Mouse (Mus musculus) lung, adult 2 months (tissue): ENCODE measurements around the gene Lama5. TPM values are rescaled to one million over a fixed set of nuclear protein-coding genes. Genes with fewer than 3 reads are reported as not detected.

Source experiments
- DNase-seq: peaks from one replicate; pipeline ENCODE4 v3.0.0; 2022
- H3K4me1 ChIP-seq: fragments of 200-500 bp; 2 replicates; pipeline ENCODE4 v1.6.1; 2011; ENCODE audit warnings: low read length; ENCODE audit not compliant: control insufficient read depth, insufficient read depth
- H3K4me3 ChIP-seq: fragments of 200-500 bp; replicated peaks from 2 replicates; pipeline ENCODE3; 2011; ENCODE audit warnings: low read depth, mild to moderate bottlenecking, control low read depth, low read length; ENCODE audit errors: extremely low read depth
- CTCF ChIP-seq: fragments of 200-500 bp; IDR thresholded peaks from 2 replicates; pipeline ENCODE4 v1.5.1; 2011; ENCODE audit warnings: mild to moderate bottlenecking, low read length, control low read depth; ENCODE audit not compliant: insufficient read depth
- POLR2A ChIP-seq: fragments of 200-500 bp; IDR thresholded peaks from 2 replicates; pipeline ENCODE4 v1.6.1; 2011; ENCODE audit warnings: low read depth, mild to moderate bottlenecking, control low read depth, low read length, borderline replicate concordance; ENCODE audit errors: extremely low read depth
- WGBS: fragments of 180-500 bp; shearing (Covaris S2); methylation state at CpG from one replicate; pipeline ENCODE4 v1.1.7; 2018; 5-methylcytosine and 5-hydroxymethylcytosine counted together
- polyA plus RNA-seq: library from polyadenylated mRNA; depleted of rRNA; stranded (reverse); fragments of >200 nt; gene quantifications from 2 replicates; pipeline ENCODE4 v1.2.3, GENCODE M21; 2012

Lama5 gene
- polyA plus RNA-seq, 1 experiment, result 148 TPM

DNA sequence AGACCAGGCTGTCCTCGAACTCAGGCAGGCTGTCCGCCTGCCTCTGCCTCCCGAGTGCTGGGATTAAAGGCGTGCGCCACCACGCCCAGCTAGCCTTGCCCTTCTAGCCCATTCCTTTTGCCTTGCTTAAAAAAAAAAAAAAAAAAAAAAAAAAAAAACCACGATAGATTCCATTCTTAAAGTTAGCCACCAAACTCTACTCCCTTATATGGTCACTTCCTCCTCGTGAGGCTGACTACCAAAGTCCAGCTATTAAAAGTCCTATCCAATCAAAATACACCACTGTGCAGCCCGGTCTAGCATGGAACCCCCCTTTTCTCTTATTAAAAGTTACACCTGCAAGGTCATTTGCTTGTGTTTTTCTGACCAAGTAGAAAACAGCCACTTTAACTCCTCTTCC, 30.0 kb upstream of the Lama5 start:
- no peak for DNase-seq
- TF ChIP-seq POLR2A (no peak), CTCF (no peak)
- H3K4me1 ChIP-seq, result peaks cover 4% of the 10 kb centered on the region
- 75% methylated on average over 9 of the region's 9 CpGs for WGBS
- no peak overlapping the region for H3K4me3 ChIP-seq

DNA sequence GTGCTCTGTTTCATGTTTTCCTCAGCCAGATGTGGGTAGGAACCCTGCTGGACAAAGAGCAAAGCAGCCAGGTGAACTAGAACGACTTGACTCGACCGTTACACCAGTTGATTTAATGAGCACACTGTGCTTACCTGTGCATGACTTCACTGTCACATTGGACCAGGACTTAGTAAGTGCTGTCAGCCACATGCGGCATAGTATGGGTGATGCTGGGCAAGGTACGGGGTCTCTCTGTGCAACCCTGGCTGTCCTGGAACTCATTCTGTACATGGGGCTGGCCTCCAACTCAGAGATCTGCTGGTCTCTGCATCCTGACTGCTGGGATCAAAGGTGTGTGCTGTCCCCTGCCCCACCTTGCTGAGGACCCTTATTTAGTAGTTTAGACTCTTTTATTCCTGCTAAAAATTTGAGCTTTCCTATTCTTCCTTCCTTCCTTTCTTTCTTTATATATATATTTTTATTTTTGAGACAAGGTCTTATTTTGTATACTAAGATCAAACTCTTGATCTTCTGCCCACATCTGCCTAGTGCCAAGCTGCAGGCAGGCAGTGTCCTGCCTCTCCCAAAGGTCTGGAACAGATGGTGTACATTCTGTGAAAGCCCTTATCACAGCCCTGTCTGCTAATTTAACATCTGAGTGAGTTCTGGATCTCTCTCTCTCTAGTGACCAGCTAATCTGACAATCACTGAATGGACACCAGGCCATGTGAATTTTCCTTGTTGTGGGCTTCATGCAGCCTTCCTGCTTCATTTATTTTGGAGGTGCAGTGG, 29.0 kb upstream of the Lama5 start:
- H3K4me3 ChIP-seq, result no peak overlapping the region
- TF ChIP-seq POLR2A (no peak), CTCF (no peak)
- 95% methylated on average over 5 of the region's 5 CpGs for whole genome bisulfite sequencing
- H3K4me1 ChIP-seq, result peaks cover 4% of the 10 kb centered on the region
- DNase-seq, result no peak

DNA sequence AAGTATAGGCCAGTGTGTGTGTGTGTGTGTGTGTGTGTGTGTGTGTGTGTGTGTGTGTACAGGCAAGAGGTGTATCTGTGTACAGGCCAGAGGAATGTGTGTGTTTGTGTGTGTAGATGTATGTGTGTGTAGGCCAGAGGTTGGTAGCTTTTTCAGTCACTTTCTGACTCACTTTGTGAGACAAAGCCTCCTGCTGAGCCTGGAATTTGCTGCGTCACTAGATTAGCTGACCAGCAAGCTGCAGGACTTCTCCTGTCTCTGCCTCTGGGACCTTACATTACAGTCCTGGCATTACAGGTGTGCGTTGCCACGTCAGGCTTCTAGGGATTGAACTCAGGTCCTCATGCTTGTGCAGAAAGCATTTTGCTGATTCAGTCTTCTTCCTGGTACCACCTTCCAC, 26.2 kb upstream of the Lama5 start:
- WGBS, result 65% methylated on average over 3 of the region's 3 CpGs
- Histone ChIP-seq H3K4me1 (peaks cover 4% of the 10 kb centered on the region), H3K4me3 (no peak overlapping the region)
- TF ChIP-seq CTCF (no peak), POLR2A (no peak)
- no peak for DNase-seq

DNA sequence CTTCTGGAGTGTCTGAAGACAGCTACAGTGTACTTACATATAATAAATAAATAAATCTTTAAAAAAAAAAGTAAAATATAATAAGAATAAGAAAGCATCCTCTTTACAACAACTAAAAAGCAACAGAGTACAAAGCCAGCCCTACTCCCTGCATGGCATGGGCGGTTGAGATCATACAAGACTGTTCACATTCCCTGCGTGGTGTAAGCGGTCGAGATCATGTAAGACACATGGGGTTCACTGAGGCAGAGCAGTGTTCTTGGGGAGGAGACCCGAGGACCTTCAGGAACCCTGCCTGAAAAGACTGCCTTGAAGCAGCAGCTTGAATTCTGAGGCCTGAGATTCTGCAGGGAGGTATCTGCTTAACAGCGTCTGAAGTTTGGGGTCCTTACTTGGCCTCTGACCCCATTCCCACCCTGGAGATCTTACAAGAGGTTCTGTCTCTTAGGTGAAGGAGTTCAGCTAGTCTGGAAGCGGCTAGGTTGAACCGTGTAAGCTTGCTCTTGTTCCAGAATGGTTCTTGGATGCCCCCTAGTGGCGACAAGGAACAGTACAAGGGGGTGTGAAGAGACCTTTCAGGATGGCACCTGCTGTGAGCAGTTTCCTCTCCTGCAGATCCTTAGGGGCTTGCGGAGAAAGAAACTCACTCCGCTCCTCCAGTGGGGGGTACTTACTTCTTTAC, 25.4 kb upstream of the Lama5 start:
- WGBS, result 27% methylated on average over 11 of the region's 11 CpGs
- peak; percentile 83 for DNase-seq
- Histone ChIP-seq H3K4me3 (no peak overlapping the region), H3K4me1 (no peaks in the 10 kb centered on the region; the same call in 1 of the 2 replicates)
- no peak for TF ChIP-seq POLR2A
- peak; percentile 86 for TF ChIP-seq CTCF

DNA sequence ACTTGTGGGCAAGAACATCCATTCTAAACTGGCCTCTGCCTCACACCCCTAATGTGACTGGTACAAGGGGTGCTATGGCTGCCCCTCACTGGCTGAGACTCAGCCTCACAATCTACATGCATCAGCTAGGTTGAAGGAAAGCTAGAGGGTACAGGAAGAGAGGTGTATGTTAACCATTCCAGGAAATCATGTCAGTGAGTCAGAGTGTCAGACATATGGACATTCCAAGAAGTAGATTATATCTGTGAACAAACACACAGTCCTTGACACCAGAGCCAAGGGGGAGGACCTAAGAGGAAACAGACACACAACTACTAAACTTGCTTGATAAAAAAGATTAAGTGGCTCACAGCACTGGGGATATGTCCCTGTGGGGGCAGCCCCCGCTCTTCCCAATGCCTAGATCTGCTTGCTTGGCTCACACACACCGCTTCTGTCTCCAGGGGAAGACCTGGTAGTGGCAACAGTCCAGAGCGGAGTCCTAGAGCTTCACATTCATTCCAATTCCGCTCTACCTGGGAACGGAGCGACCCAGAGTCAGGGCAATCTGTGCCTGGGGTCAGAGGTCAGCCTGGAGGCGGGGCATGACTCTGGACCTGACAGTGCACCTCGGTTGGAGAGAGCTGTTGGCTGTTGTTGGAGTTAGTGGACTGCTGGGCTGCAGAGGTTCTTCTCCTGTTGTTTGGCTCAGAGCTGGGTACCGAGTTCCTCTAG, 23.4 kb upstream of the Lama5 start:
- no peaks in the 10 kb centered on the region for H3K4me1 ChIP-seq
- no peak for DNase-seq
- 69% methylated on average over 9 of the region's 9 CpGs for WGBS
- H3K4me3 ChIP-seq, result no peak overlapping the region
- TF ChIP-seq CTCF, result no peak
- no peak for TF ChIP-seq POLR2A

DNA sequence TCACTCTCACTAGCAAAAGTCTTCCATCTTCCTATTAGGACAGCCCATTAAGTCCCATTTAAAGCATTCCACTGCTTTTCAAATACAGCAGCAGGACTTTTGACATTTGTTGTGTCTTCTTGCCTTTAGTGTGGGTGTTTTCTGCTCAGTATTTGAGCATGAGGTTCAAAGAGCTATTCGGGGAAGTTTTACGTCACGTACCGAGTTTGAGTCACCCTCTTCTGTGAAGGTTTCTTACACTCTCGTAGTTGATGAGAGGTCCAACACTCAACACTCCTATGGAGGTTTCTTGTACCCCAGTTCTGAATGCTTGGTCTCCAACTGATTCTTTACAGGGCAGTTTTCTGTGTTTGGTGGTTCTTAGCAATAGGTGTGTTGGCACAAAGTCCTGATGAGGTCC, 22.3 kb upstream of the Lama5 start:
- H3K4me3 ChIP-seq, result no peak overlapping the region
- TF ChIP-seq POLR2A, result no peak
- WGBS, result 77% methylated on average over 5 of the region's 5 CpGs
- H3K4me1 ChIP-seq, result no peaks in the 10 kb centered on the region
- no peak for DNase-seq

DNA sequence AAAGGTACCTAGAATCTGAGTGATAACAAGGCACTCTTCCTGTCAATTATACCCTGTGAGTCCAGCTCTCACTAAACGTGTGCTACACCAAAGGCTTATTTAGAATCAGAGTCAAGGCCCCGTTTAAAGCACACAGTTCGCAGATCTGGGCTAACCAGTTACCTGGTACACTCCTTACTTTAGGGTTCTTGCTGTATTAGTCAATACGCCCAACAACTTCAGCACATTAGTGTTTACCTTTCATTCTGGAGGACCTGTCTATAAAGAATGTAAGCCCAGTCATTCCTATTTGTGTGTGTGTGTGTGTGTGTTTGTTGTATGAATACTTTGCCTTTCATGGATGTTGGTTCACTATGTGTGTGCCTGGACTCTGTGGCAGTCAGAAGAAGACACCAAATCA, 17.4 kb upstream of the Lama5 start:
- TF ChIP-seq POLR2A (no peak), CTCF (no peak)
- DNase-seq, result no peak
- WGBS, result 63% methylated on average over 4 of the region's 4 CpGs
- Histone ChIP-seq H3K4me3 (no peak overlapping the region), H3K4me1 (no peaks in the 10 kb centered on the region)

DNA sequence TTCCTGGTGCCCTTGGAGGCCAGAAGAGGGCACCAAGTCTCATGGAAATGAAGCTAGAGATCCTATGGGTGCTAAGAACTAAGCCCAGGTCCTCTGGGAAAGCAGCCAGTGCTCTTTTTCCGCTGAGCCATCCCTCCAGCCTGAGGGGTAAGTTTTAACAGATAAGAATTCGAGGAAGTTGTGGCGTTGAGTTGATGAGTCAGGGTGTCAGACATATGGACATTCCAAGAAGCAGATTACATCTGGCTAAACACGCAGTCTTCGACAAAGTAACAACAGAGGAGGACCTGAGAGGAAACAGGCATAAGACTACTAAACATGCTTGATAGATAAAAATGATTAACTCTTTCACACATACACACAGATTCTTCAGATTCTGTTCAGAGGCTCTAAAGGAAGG, 12.9 kb upstream of the Lama5 start:
- no peak for DNase-seq
- TF ChIP-seq POLR2A, result no peak
- TF ChIP-seq CTCF, result no peak
- no peak overlapping the region for H3K4me3 ChIP-seq
- whole genome bisulfite sequencing, result 48% methylated on average over 5 of the region's 5 CpGs
- H3K4me1 ChIP-seq, result peaks cover 13% of the 10 kb centered on the region; the same call in 1 of the 2 replicates

DNA sequence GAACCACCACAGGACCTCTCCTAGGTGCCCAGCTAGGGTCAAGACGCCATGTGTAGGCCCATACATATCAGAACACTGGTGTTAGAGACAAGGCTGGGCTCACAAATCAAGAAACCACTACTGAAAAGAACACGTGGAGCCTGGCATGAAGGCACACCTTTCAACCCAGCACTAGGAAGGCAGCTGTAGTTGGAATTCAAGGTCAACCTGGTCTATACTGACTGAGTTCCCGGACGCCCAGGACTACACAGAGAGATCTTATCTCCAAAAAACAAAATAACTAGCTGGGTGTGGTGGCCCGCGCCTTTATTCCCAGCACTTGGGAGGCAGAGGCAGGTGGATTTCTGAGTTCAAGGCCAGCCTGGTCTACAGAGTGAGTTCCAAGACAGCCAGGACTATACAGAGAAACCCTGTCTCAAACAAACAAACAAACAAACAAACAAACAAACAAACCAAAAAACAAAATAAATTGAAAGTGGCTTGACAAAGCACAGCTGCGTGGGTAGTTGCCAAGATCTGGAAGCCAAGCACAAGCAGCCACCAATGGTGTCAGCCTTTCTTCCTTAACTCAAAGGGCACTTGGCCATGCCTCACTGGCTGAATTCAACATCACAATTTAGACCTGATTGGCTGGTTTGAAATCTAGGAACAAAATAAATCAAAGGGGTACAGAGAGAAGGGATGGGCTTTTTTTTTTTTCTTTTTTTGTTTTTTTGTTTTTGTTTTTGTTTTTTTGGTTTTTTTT, 12.1 kb upstream of the Lama5 start:
- Histone ChIP-seq H3K4me3 (no peak overlapping the region), H3K4me1 (peaks cover 17% of the 10 kb centered on the region)
- WGBS, result 78% methylated on average over 7 of the region's 7 CpGs
- TF ChIP-seq CTCF (no peak), POLR2A (no peak)
- no peak for DNase-seq
